Mouse (Mus musculus) MEL (cell line): Measurements from ENCODE around the gene Hpcal1. TPM values are rescaled to one million over a fixed set of nuclear protein-coding genes. Genes with fewer than 3 reads are reported as not detected.

Source experiments
- DNase-seq: peaks from one replicate; pipeline ENCODE4 v3.0.0; 2011; ENCODE audit warnings: low read depth, low spot score
- H3K27ac ChIP-seq: 2 replicates; pipeline ENCODE4 v1.5.1; 2012; ENCODE audit warnings: low read depth, mild to moderate bottlenecking, control low read depth, low read length, moderate library complexity; ENCODE audit not compliant: control insufficient read depth
- H3K27me3 ChIP-seq, 2 experiments: fragments of 150-350 bp in 1 of 2; sonication (generic) in 1 of 2; 2 replicates each; pipeline ENCODE4 v1.6.1; 2012; ENCODE audit warnings: low read length in 2 of 2, mild to moderate bottlenecking in 2 of 2, improper control_type of control experiment in 1 of 2, moderate library complexity in 1 of 2; ENCODE audit not compliant: insufficient read depth in 2 of 2, control insufficient read depth in 1 of 2
- H3K36me3 ChIP-seq, 2 experiments: 2 replicates each; pipeline ENCODE4 v1.6.1; 2012 to 2014; ENCODE audit warnings: low read length in 2 of 2, improper control_type of control experiment in 1 of 2, inconsistent platforms in 1 of 2, mild to moderate bottlenecking in 1 of 2; ENCODE audit not compliant: insufficient read depth in 2 of 2, control insufficient read depth in 1 of 2
- H3K4me1 ChIP-seq, 2 experiments: fragments of 150-350 bp in 1 of 2; sonication (generic) in 1 of 2; 2 replicates each; pipeline ENCODE4 v1.6.1; 2012; ENCODE audit warnings: low read length in 2 of 2, improper control_type of control experiment in 1 of 2, mild to moderate bottlenecking in 1 of 2; ENCODE audit not compliant: insufficient read depth in 2 of 2, control insufficient read depth in 1 of 2
- H3K4me3 ChIP-seq, 2 experiments: fragments of 150-350 bp in 1 of 2; sonication (generic) in 1 of 2; 2 replicates each; pipeline ENCODE4 v1.5.1; 2012; ENCODE audit warnings: low read depth in 2 of 2, low read length in 2 of 2, mild to moderate bottlenecking in 2 of 2, moderate library complexity in 2 of 2, control low read depth in 1 of 2, improper control_type of control experiment in 1 of 2; ENCODE audit not compliant: control insufficient read depth in 1 of 2, insufficient read depth in 1 of 2
- H3K79me2 ChIP-seq: 2 replicates; pipeline ENCODE4 v1.6.1; 2012; ENCODE audit warnings: mild to moderate bottlenecking, low read length, moderate library complexity; ENCODE audit not compliant: control insufficient read depth, poor library complexity, insufficient read depth
- H3K9ac ChIP-seq: 2 replicates; pipeline ENCODE4 v1.6.1; 2012; ENCODE audit warnings: low read depth, mild to moderate bottlenecking, control low read depth, low read length, moderate library complexity; ENCODE audit not compliant: control insufficient read depth, poor library complexity, severe bottlenecking
- H3K9me3 ChIP-seq: fragments of 150-350 bp; sonication (generic); replicated peaks from 2 replicates; pipeline ENCODE4 v1.6.1; 2012; ENCODE audit warnings: mild to moderate bottlenecking, low read length, improper control_type of control experiment, moderate library complexity; ENCODE audit not compliant: insufficient read depth
- CTCF ChIP-seq, 3 experiments: IDR thresholded peaks in 2 of 3; conservative IDR thresholded peaks in 1 of 3; 2 replicates each; pipeline ENCODE4 v1.5.1; 2011 to 2012; ENCODE audit warnings: low read length in 3 of 3, low read depth in 2 of 3, mild to moderate bottlenecking in 2 of 3, improper control_type of control experiment in 1 of 3, inconsistent platforms in 1 of 3, mixed read lengths in 1 of 3, moderate library complexity in 1 of 3; ENCODE audit not compliant: control insufficient read depth in 1 of 3, insufficient read depth in 1 of 3, poor library complexity in 1 of 3, severe bottlenecking in 1 of 3
- ELF1 ChIP-seq: IDR thresholded peaks from 2 replicates; pipeline ENCODE4 v1.6.1; 2014; ENCODE audit warnings: low read depth, mild to moderate bottlenecking, inconsistent platforms, low read length, improper control_type of control experiment, moderate library complexity
- GATA1 ChIP-seq: IDR thresholded peaks from 2 replicates; pipeline ENCODE4 v1.6.1; 2011; ENCODE audit warnings: low read depth, low read length, improper control_type of control experiment
- HCFC1 ChIP-seq: IDR thresholded peaks from 2 replicates; pipeline ENCODE4 v1.6.1; 2012; ENCODE audit warnings: low read depth, mild to moderate bottlenecking, inconsistent platforms, low read length, improper control_type of control experiment, moderate library complexity
- KAT2A ChIP-seq: conservative IDR thresholded peaks from 2 replicates; pipeline ENCODE4 v1.6.1; 2012; ENCODE audit warnings: low read depth, low read length, improper control_type of control experiment, inconsistent platforms
- MAFK ChIP-seq: IDR thresholded peaks from 2 replicates; pipeline ENCODE4 v1.6.1; 2011; ENCODE audit warnings: low read depth, mild to moderate bottlenecking, low read length, improper control_type of control experiment, borderline replicate concordance
- MAX ChIP-seq: IDR thresholded peaks from 2 replicates; pipeline ENCODE4 v1.6.1; 2011; ENCODE audit warnings: low read length, improper control_type of control experiment
- MAZ ChIP-seq: IDR thresholded peaks from 2 replicates; pipeline ENCODE4 v1.6.1; 2012; ENCODE audit warnings: low read depth, mild to moderate bottlenecking, inconsistent platforms, low read length, improper control_type of control experiment
- MXI1 ChIP-seq: IDR thresholded peaks from 2 replicates; pipeline ENCODE4 v1.6.1; 2011; ENCODE audit warnings: mild to moderate bottlenecking, low read depth, low read length, improper control_type of control experiment
- MYB ChIP-seq: IDR thresholded peaks from 2 replicates; pipeline ENCODE4 v1.6.1; 2011; ENCODE audit warnings: mild to moderate bottlenecking, low read depth, low read length, improper control_type of control experiment
- MYC ChIP-seq: IDR thresholded peaks from 2 replicates; pipeline ENCODE4 v1.6.1; 2011; ENCODE audit warnings: low read depth, mild to moderate bottlenecking, low read length, improper control_type of control experiment, moderate library complexity
- NELFE ChIP-seq: IDR thresholded peaks from 2 replicates; pipeline ENCODE4 v1.6.1; 2011; ENCODE audit warnings: low read depth, low read length, improper control_type of control experiment
- POLR2A ChIP-seq, 2 experiments: IDR thresholded peaks; 2 replicates each; pipeline ENCODE4 v1.6.1; 2011 to 2012; ENCODE audit warnings: low read length in 2 of 2, mild to moderate bottlenecking in 2 of 2, control low read depth in 1 of 2, improper control_type of control experiment in 1 of 2, low read depth in 1 of 2, moderate library complexity in 1 of 2; ENCODE audit not compliant: control insufficient read depth in 1 of 2, insufficient read depth in 1 of 2, poor library complexity in 1 of 2
- POLR2AphosphoS2 ChIP-seq: IDR thresholded peaks from 2 replicates; pipeline ENCODE4 v1.6.1; 2011; ENCODE audit warnings: low read length, improper control_type of control experiment
- SMC3 ChIP-seq: IDR thresholded peaks from 2 replicates; pipeline ENCODE4 v1.6.1; 2011; ENCODE audit warnings: low read depth, low read length, improper control_type of control experiment
- TAL1 ChIP-seq: IDR thresholded peaks from 2 replicates; pipeline ENCODE4 v1.6.1; 2012; ENCODE audit warnings: mild to moderate bottlenecking, inconsistent platforms, low read length, moderate library complexity, mixed read lengths
- TBP ChIP-seq: IDR thresholded peaks from 2 replicates; pipeline ENCODE4 v1.8.0; 2011; ENCODE audit warnings: low read depth, low read length, improper control_type of control experiment
- TCF12 ChIP-seq: IDR thresholded peaks from 2 replicates; pipeline ENCODE4 v1.6.1; 2014; ENCODE audit warnings: low read depth, mild to moderate bottlenecking, inconsistent platforms, low read length, improper control_type of control experiment, moderate library complexity
- UBTF ChIP-seq: IDR thresholded peaks from 2 replicates; pipeline ENCODE4 v1.6.1; 2012; ENCODE audit warnings: low read depth, mild to moderate bottlenecking, inconsistent platforms, low read length, improper control_type of control experiment, moderate library complexity, borderline replicate concordance; ENCODE audit not compliant: insufficient read depth
- USF1 ChIP-seq: IDR thresholded peaks from 2 replicates; pipeline ENCODE4 v1.6.1; 2014; ENCODE audit warnings: low read depth, mild to moderate bottlenecking, inconsistent platforms, low read length, improper control_type of control experiment, moderate library complexity
- ZC3H11A ChIP-seq: IDR thresholded peaks from 2 replicates; pipeline ENCODE4 v1.6.1; 2012; ENCODE audit warnings: low read depth, mild to moderate bottlenecking, inconsistent platforms, low read length, improper control_type of control experiment
- ZKSCAN1 ChIP-seq: IDR thresholded peaks from 2 replicates; pipeline ENCODE4 v1.6.1; 2012; ENCODE audit warnings: low read depth, mild to moderate bottlenecking, inconsistent platforms, low read length, improper control_type of control experiment, moderate library complexity
- ZNF384 ChIP-seq: IDR thresholded peaks from 2 replicates; pipeline ENCODE4 v1.6.1; 2012; ENCODE audit warnings: low read depth, mild to moderate bottlenecking, inconsistent platforms, low read length, improper control_type of control experiment
- polyA plus RNA-seq, 2 experiments: library from polyadenylated mRNA; stranded (reverse) in 1 of 2; unstranded in 1 of 2; fragments of >175 nt in 1 of 2; fragments of >200 nt in 1 of 2; gene quantifications; 2 replicates each; pipeline versions ENCODE4 v1.2.1 to v1.2.4; 2012; ENCODE audit warnings: low replicate concordance in 2 of 2, low read depth in 1 of 2; ENCODE audit not compliant: insufficient read length in 2 of 2, insufficient read depth in 1 of 2, missing spikeins in 1 of 2
- total RNA-seq: library from RNA; depleted of rRNA; stranded (reverse); fragments of 300-350 nt; gene quantifications from 2 replicates; pipeline ENCODE4 v1.2.3, GENCODE M21; 2012

Hpcal1 gene
- total and polyA plus RNA-seq, 3 experiments = 9.1 to 23.0 TPM; not detected in 1

GRCm38 (mm10) chr12:17710747-17711092 lies 20.1 kb downstream of the Hpcal1 start:
- TF ChIP-seq HCFC1 (no peak), SMC3 (no peak), TAL1 (no peak), ZNF384 (no peak), GATA1 (no peak), MYB (no peak), POLR2A (IDR thresholded peaks at IDR 0.05; ENCODE audit: control insufficient read depth in 1 of 2, insufficient read depth in 1 of 2, low read depth in 1 of 2, low read length in 2 of 2, poor library complexity in 1 of 2) (no peak), KAT2A (no peak), MAFK (no peak), MAZ (no peak), ELF1 (no peak), CTCF (IDR thresholded peaks at IDR 0.05 in 2 of 3, conservative IDR thresholded peaks at IDR 0.05 in 1 of 3; ENCODE audit: control insufficient read depth in 1 of 3, insufficient read depth in 1 of 3, low read depth in 2 of 3, low read length in 3 of 3, poor library complexity in 1 of 3, severe bottlenecking in 1 of 3) (no peak), ZC3H11A (no peak), TBP (no peak), MYC (no peak)
- TF ChIP-seq, all 39 proteins: peak for 0
- no peaks in the 10 kb centered on the region for H3K9me3 ChIP-seq
- no peak overlapping the region for H3K9ac ChIP-seq
- H3K4me3 ChIP-seq = no peak overlapping the region
- no peak for DNase-seq
- peaks cover 0 to 8% of the 10 kb centered on the region in 2 experiments; a peak in 2 of 4 replicates for H3K36me3 ChIP-seq
- no peaks in the 10 kb centered on the region for H3K27me3 ChIP-seq
- H3K27ac ChIP-seq = no peak overlapping the region
- peaks cover 2 to 18% of the 10 kb centered on the region in 2 experiments for H3K4me1 ChIP-seq
- H3K79me2 ChIP-seq = no peaks in the 10 kb centered on the region; the same call in 1 of the 2 replicates

GRCm38 (mm10) chr12:17711731-17712388 lies 21.2 kb downstream of the Hpcal1 start:
- no peak for DNase-seq
- H3K9me3 ChIP-seq = no peaks in the 10 kb centered on the region
- peaks cover 0 to 8% of the 10 kb centered on the region in 2 experiments; a peak in 2 of 4 replicates for H3K36me3 ChIP-seq
- no peaks in the 10 kb centered on the region for H3K79me2 ChIP-seq
- H3K9ac ChIP-seq = no peak overlapping the region
- no peak overlapping the region for H3K27ac ChIP-seq
- no peaks in the 10 kb centered on the region for H3K27me3 ChIP-seq
- TF ChIP-seq MXI1 = no peak
- no peak for TF ChIP-seq POLR2AphosphoS2
- TF ChIP-seq NELFE = no peak
- TF ChIP-seq UBTF = no peak
- no peak for TF ChIP-seq CTCF (IDR thresholded peaks at IDR 0.05 in 2 of 3, conservative IDR thresholded peaks at IDR 0.05 in 1 of 3; ENCODE audit: control insufficient read depth in 1 of 3, insufficient read depth in 1 of 3, low read depth in 2 of 3, low read length in 3 of 3, poor library complexity in 1 of 3, severe bottlenecking in 1 of 3)
- no peak for TF ChIP-seq MAX
- TF ChIP-seq MAZ = no peak
- TF ChIP-seq TCF12 = no peak
- no peak for TF ChIP-seq USF1
- no peak for TF ChIP-seq ZKSCAN1
- TF ChIP-seq ZNF384 = no peak
- no peak for TF ChIP-seq MAFK
- TF ChIP-seq GATA1 = no peak
- TF ChIP-seq ZC3H11A = no peak
- TF ChIP-seq ELF1 = no peak
- no peak overlapping the region for H3K4me3 ChIP-seq
- peaks cover 2 to 22% of the 10 kb centered on the region in 2 experiments for H3K4me1 ChIP-seq
